ENCODE assay signal across 9 mouse cellular contexts in genomic region chr10:59974191-59974664, GRCm38 (mm10). TPM values are rescaled to one million over a fixed set of nuclear protein-coding genes. Genes with fewer than 3 reads are reported as not detected.
DNase-seq lines count a peak whose midpoint lies in the region; ATAC-seq lines count a peak whose summit lies in the region.
"Had no signal": no experiment of that assay in that cellular context is flagged by ENCODE, and none has a peak within 500 bp of the region (broad histone marks: within the 10 kb centered on the region; RNA-seq: fewer than 3 reads in every experiment).

No protein-coding gene starts in this region.

- peak; percentile 49 to 59 for DNase-seq in layer of hippocampus, postnatal 36 days
- no peak for DNase-seq in layer of hippocampus, adult 8-10 months (ENCODE audit: low spot score in 2 of 2)
- peak; percentile 61 for DNase-seq in cerebellum, adult 9-11 months
- DNase-seq in heart, adult 11 months, result peak; percentile 100
- DNase-seq in intestine, embryonic 14.5 days (ENCODE audit: low spot score), result no peak
- peak; percentile 84 for DNase-seq in thymus, postnatal 25 days

- H3K9me3 ChIP-seq in intestine, embryonic 14.5 days (ENCODE audit: control insufficient read depth, low read length), result no peaks in the 10 kb centered on the region
- no peaks in the 10 kb centered on the region for H3K9me3 ChIP-seq in liver, embryonic 16.5 days (replicated peaks; ENCODE audit: control insufficient read depth, low read length)
- no peaks in the 10 kb centered on the region for H3K9me3 ChIP-seq in neural tube, embryonic 12.5 days

- H3K4me3 ChIP-seq in intestine, embryonic 14.5 days (ENCODE audit: low read depth, low read length), result no peak overlapping the region
- no peak overlapping the region for H3K4me3 ChIP-seq in liver, embryonic 16.5 days (ENCODE audit: low read depth, low read length)
- H3K4me3 ChIP-seq in neural tube, embryonic 12.5 days, result no peak overlapping the region

- H3K27ac ChIP-seq in intestine, embryonic 14.5 days (ENCODE audit: low read depth), result peak overlapping the region; percentile 82
- peak overlapping the region; percentile 31 for H3K27ac ChIP-seq in liver, embryonic 16.5 days (ENCODE audit: low read length)
- H3K27ac ChIP-seq in neural tube, embryonic 12.5 days, result peak overlapping the region; percentile 59
- H3K27ac ChIP-seq: liver, embryonic 14.5 days had no signal

- peaks cover 50% of the 10 kb centered on the region for H3K4me1 ChIP-seq in intestine, embryonic 14.5 days (replicated peaks; ENCODE audit: control insufficient read depth, insufficient read depth, low read length)
- peaks cover 39% of the 10 kb centered on the region for H3K4me1 ChIP-seq in liver, embryonic 16.5 days (ENCODE audit: control insufficient read depth, low read depth, low read length)
- H3K4me1 ChIP-seq in neural tube, embryonic 12.5 days, result peaks cover 39% of the 10 kb centered on the region

- 19% methylated on average over 6 of the region's 6 CpGs for WGBS in intestine, embryonic 14.5 days
- 18% methylated on average over 6 of the region's 6 CpGs for WGBS in liver, embryonic 16.5 days (ENCODE audit: insufficient replicate concordance)
- 7% methylated on average over 6 of the region's 6 CpGs for WGBS in neural tube, embryonic 12.5 days

- no peak overlapping the region for H3K4me2 ChIP-seq in intestine, embryonic 14.5 days (ENCODE audit: low read length)
- no peak overlapping the region for H3K4me2 ChIP-seq in liver, embryonic 16.5 days (ENCODE audit: low read depth, low read length)
- peak overlapping the region; percentile 37 for H3K4me2 ChIP-seq in neural tube, embryonic 12.5 days (replicated peaks)

- no peak for ATAC-seq in intestine, embryonic 14.5 days (replicated peaks; ENCODE audit: low FRiP score, low TSS enrichment, low read depth)
- peak; percentile 25 for ATAC-seq in liver, embryonic 16.5 days (ENCODE audit: low read depth)
- no peak for ATAC-seq in neural tube, embryonic 12.5 days (ENCODE audit: low FRiP score, low read depth)

- no peaks in the 10 kb centered on the region for H3K27me3 ChIP-seq in intestine, embryonic 14.5 days (replicated peaks; ENCODE audit: control insufficient read depth, insufficient read depth, low read length)
- H3K27me3 ChIP-seq in liver, embryonic 16.5 days (ENCODE audit: control insufficient read depth, insufficient read depth, low read depth, low read length), result no peaks in the 10 kb centered on the region; the same call in 1 of the 2 replicates
- H3K27me3 ChIP-seq in neural tube, embryonic 12.5 days (replicated peaks), result no peaks in the 10 kb centered on the region; the same call in 1 of the 2 replicates

- no peaks in the 10 kb centered on the region for H3K36me3 ChIP-seq in intestine, embryonic 14.5 days (ENCODE audit: control insufficient read depth, insufficient read depth, low read length)
- no peaks in the 10 kb centered on the region for H3K36me3 ChIP-seq in liver, embryonic 16.5 days (ENCODE audit: control insufficient read depth, insufficient read depth)
- no peaks in the 10 kb centered on the region for H3K36me3 ChIP-seq in neural tube, embryonic 12.5 days

- peak overlapping the region; percentile 4; the same call in 1 of the 2 replicates for H3K9ac ChIP-seq in intestine, embryonic 14.5 days (ENCODE audit: low read length)
- H3K9ac ChIP-seq in liver, embryonic 16.5 days (ENCODE audit: low read depth, low read length), result no peak overlapping the region
- H3K9ac ChIP-seq in neural tube, embryonic 12.5 days, result peak overlapping the region; percentile 33; the same call in 1 of the 2 replicates
- H3K9ac ChIP-seq: liver, embryonic 14.5 days had no signal

RNA-seq across cellular contexts. Expression of gene Ddit4, which starts 22.6 kb away (rescaled TPM):
- 10 to 100 TPM; 89.5 to 96.2 TPM for total RNA-seq in layer of hippocampus, postnatal 36 days (2021)
- total RNA-seq in layer of hippocampus, adult 8-10 months (2022), result 10 to 100 TPM; 51.3 to 71.6 (median 61.4) TPM
- 2.0 and 3.0 TPM in 2 replicates for polyA plus RNA-seq in intestine, embryonic 14.5 days (2014; fragmentation: Nextera tagmentation; extraction: Ambion mirVana)
- 5.0 and 6.8 TPM in 2 replicates for polyA plus RNA-seq in liver, embryonic 16.5 days (2015; fragmentation: Nextera tagmentation; extraction: Ambion mirVana)
- 75.7 and 78.9 TPM in 2 replicates for polyA plus RNA-seq in neural tube, embryonic 12.5 days (2016; fragmentation: Nextera tagmentation; extraction: Ambion mirVana)

RNA-seq across cellular contexts. Expression of gene Ascc1, which starts 28.4 kb away (rescaled TPM):
- total RNA-seq in layer of hippocampus, postnatal 36 days (2021), result 10 to 100 TPM; 14.3 to 18.1 TPM
- total RNA-seq in layer of hippocampus, adult 8-10 months (2022), result 10 to 100 TPM; 17.0 to 19.1 (median 17.7) TPM
- polyA plus RNA-seq in intestine, embryonic 14.5 days (2014; fragmentation: Nextera tagmentation; extraction: Ambion mirVana), result 48.2 and 48.7 TPM in 2 replicates
- polyA plus RNA-seq in liver, embryonic 16.5 days (2015; fragmentation: Nextera tagmentation; extraction: Ambion mirVana), result 16.0 and 16.7 TPM in 2 replicates
- polyA plus RNA-seq in neural tube, embryonic 12.5 days (2016; fragmentation: Nextera tagmentation; extraction: Ambion mirVana), result 36.8 and 37.0 TPM in 2 replicates

RNA-seq across cellular contexts. Expression of gene Anapc16, which starts 28.7 kb away (rescaled TPM):
- total RNA-seq in layer of hippocampus, postnatal 36 days (2021), result 10 to 100 TPM; 69.8 to 71.1 TPM
- 10 to 100 TPM; 66.2 to 69.6 (median 67.9) TPM for total RNA-seq in layer of hippocampus, adult 8-10 months (2022)
- polyA plus RNA-seq in intestine, embryonic 14.5 days (2014; fragmentation: Nextera tagmentation; extraction: Ambion mirVana), result 107 and 117 TPM in 2 replicates
- 34.9 and 37.9 TPM in 2 replicates for polyA plus RNA-seq in liver, embryonic 16.5 days (2015; fragmentation: Nextera tagmentation; extraction: Ambion mirVana)
- polyA plus RNA-seq in neural tube, embryonic 12.5 days (2016; fragmentation: Nextera tagmentation; extraction: Ambion mirVana), result 116 and 122 TPM in 2 replicates

Comparison
In these comparisons a context has a peak if more than half of its experiments do, and no peak if none do; other contexts are left out.
1. DNase-seq: peak in layer of hippocampus, postnatal 36 days (2 of 2), cerebellum, adult 9-11 months (single experiment), heart, adult 11 months (single experiment) and thymus, postnatal 25 days (single experiment); none in layer of hippocampus, adult 8-10 months (0 of 2) and intestine, embryonic 14.5 days (single experiment).
2. H3K27ac ChIP-seq: peak in every context shown above with its lines; median percentile 82 in intestine, embryonic 14.5 days; 59 in neural tube, embryonic 12.5 days; 31 in liver, embryonic 16.5 days.